Mouse (Mus musculus): ENCODE data around the gene 4930415L06Rik.

The 4930415L06Rik gene

GRCm38 (mm10) chrX:89932752-89933151 is at the start of gene 4930415L06Rik:
TSS of gene 4930415L06Rik (minus strand) at chrX:89932852.
- DNase-seq (ENCODE audit: low read depth): no peak

- no peak for DNase-seq (ENCODE audit: low read depth)
Measured at GRCm38 (mm10) chrX:89978621-89979020, 46.0 kb upstream of the 4930415L06Rik start.

GRCm38 (mm10) chrX:89904871-89905270 is 27.8 kb downstream of the 4930415L06Rik start:
- no peak for DNase-seq (ENCODE audit: low read depth)

Data from c-Kit-positive CD71-positive TER-119-negative erythroid progenitor cells, embryonic 14.5 days (primary cell).